Mouse (Mus musculus) spleen, adult 2 months (tissue): ENCODE measurements around the gene Pcbp4. TPM values are rescaled to one million over a fixed set of nuclear protein-coding genes. Genes with fewer than 3 reads are reported as not detected.
A peak's percentile ranks its signal among the peaks of the same experiment; 100 is the strongest.

ENCODE experiments used
- DNase-seq, 2 experiments: peaks; one replicate each; pipeline versions ENCODE4 v3.0.0 to v3.0.0-alpha.2; 2012 to 2021; ENCODE audit warnings: low spot score in 2 of 2, low read depth in 1 of 2
- H3K27ac ChIP-seq: fragments of 200-500 bp; 2 replicates; pipeline ENCODE4 v1.5.1; 2012; ENCODE audit warnings: low read length, inconsistent platforms; ENCODE audit not compliant: insufficient read depth
- H3K27me3 ChIP-seq: fragments of 200-500 bp; 2 replicates; pipeline ENCODE4 v1.6.1; 2012; ENCODE audit warnings: mild to moderate bottlenecking, moderate library complexity, low read length, inconsistent platforms; ENCODE audit not compliant: control insufficient read depth, insufficient read depth
- H3K36me3 ChIP-seq: fragments of 200-500 bp; 2 replicates; pipeline ENCODE4 v1.6.1; 2012; ENCODE audit warnings: mild to moderate bottlenecking, low read length, inconsistent platforms; ENCODE audit not compliant: control insufficient read depth, insufficient read depth
- H3K4me1 ChIP-seq: fragments of 200-500 bp; 2 replicates; pipeline ENCODE4 v1.6.1; 2011; ENCODE audit warnings: inconsistent platforms; ENCODE audit not compliant: control insufficient read depth, insufficient read depth, insufficient read length
- H3K4me3 ChIP-seq: fragments of 200-500 bp; 2 replicates; pipeline ENCODE4 v1.5.1; 2011; ENCODE audit warnings: mild to moderate bottlenecking, inconsistent platforms; ENCODE audit not compliant: insufficient read depth, insufficient read length; ENCODE audit errors: extremely low read depth
- CTCF ChIP-seq: fragments of 200-500 bp; IDR thresholded peaks from 2 replicates; pipeline ENCODE4 v1.5.1; 2011; ENCODE audit warnings: mild to moderate bottlenecking, inconsistent platforms; ENCODE audit not compliant: insufficient read depth, insufficient read length, insufficient replicate concordance; ENCODE audit errors: extremely low read depth
- POLR2A ChIP-seq: fragments of 200-500 bp; IDR thresholded peaks from 2 replicates; pipeline ENCODE4 v1.6.1; 2011; ENCODE audit warnings: low read depth, low read length, inconsistent platforms
- WGBS: fragments of 180-500 bp; shearing (Covaris S2); methylation state at CpG from one replicate; pipeline ENCODE4 v1.1.7; 2018; 5-methylcytosine and 5-hydroxymethylcytosine counted together
- polyA plus RNA-seq: library from polyadenylated mRNA; depleted of rRNA; stranded (reverse); fragments of >200 nt; gene quantifications from 2 replicates; pipeline ENCODE4 v1.2.3, GENCODE M21; 2012

Gene Pcbp4
- polyA plus RNA-seq, 1 experiment, result 15.8 TPM

DNA sequence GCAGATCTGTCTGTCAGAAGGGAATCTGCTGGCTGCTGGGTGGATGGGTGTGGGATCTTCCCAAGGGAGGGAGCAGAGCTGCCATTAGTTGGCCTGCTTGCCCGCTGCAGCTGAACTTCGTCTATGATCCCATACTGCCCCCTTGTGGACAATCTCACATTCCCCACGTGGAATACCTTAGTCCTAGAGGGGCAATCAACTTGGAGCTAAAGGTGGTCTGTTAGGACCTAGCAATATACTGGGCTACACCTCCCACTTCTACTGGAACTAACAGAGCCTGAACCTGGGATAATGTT is 31.3 kb upstream of the Pcbp4 start:
- H3K4me3 ChIP-seq, result no peak overlapping the region
- TF ChIP-seq CTCF, result peak; percentile 86; the same call in 1 of the 2 replicates
- TF ChIP-seq POLR2A, result no peak
- H3K27me3 ChIP-seq, result no peaks in the 10 kb centered on the region; the same call in 1 of the 2 replicates

DNA sequence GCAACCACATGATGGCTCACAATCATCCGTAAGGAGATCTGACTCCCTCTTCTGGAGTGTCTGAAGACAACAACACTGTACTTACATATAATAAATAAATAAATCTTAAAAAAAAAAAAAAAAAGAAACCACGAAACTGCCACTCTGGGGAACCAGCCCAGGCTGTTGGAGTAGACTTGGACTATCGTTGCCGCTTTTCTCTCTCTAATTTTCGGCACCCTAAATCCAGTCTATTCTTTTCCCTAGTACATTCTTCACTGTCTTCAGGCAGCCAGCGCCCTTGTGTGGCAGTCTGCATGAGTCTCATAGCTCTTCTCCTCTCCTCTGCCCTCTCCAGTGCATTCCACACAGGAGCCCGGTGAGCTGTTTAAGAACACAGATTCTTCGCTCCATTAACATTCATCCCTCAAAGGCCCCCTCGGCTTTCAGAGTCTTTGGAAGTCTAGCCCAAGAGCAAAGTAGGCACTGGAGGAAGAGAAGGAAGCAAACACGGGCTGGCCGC is 24.3 kb upstream of the Pcbp4 start:
- peak overlapping the region; percentile 69 for H3K27ac ChIP-seq
- H3K36me3 ChIP-seq, result peaks cover 25% of the 10 kb centered on the region
- peak overlapping the region; percentile 65 for H3K4me3 ChIP-seq
- TF ChIP-seq POLR2A, result no peak
- no peak for TF ChIP-seq CTCF
- DNase-seq, result no peak
- no peaks in the 10 kb centered on the region; the same call in 1 of the 2 replicates for H3K4me1 ChIP-seq
- H3K27me3 ChIP-seq, result no peaks in the 10 kb centered on the region
- 11% methylated on average over 11 of the region's 11 CpGs for WGBS

More for the DNA sequence above, 31.3 kb upstream of the Pcbp4 start:
- Histone ChIP-seq H3K4me1 (peaks cover 2% of the 10 kb centered on the region; the same call in 1 of the 2 replicates), H3K36me3 (no peaks in the 10 kb centered on the region), H3K27ac (no peak overlapping the region)
- 1% methylated on average over 3 of the region's 3 CpGs for WGBS
- peak; percentile 56 to 77 for DNase-seq

- Histone ChIP-seq H3K27me3 (no peaks in the 10 kb centered on the region), H3K27ac (peak within 1 kb of the TSS; percentile 87), H3K4me1 (no peaks in the 10 kb centered on the region; the same call in 1 of the 2 replicates), H3K36me3 (peaks cover 25% of the 10 kb centered on the region), H3K4me3 (peak within 1 kb of the TSS; percentile 65)
- WGBS, result under 1% methylated on average over 55 of the region's 55 CpGs
- peak; percentile 32; the same call in 1 of the 2 replicates for TF ChIP-seq POLR2A
- TF ChIP-seq CTCF, result no peak
- peak; percentile 89 to 91 for DNase-seq
Observed at GRCm38 (mm10) chr9:106429221-106430014, 23.7 kb upstream of the Pcbp4 start, which contains the start of gene Rpl29. Gene Rpl29, plus strand, starts transcription at chr9:106429454.

- Histone ChIP-seq H3K36me3 (peaks cover 25% of the 10 kb centered on the region), H3K27me3 (no peaks in the 10 kb centered on the region), H3K27ac (peak overlapping the region; percentile 87), H3K4me3 (peak overlapping the region; percentile 65), H3K4me1 (no peaks in the 10 kb centered on the region; the same call in 1 of the 2 replicates)
- no peak for DNase-seq
- TF ChIP-seq POLR2A (no peak), CTCF (no peak)
- WGBS, result 2% methylated on average over 4 of the region's 4 CpGs
Observed at GRCm38 (mm10) chr9:106430015-106430264, 23.2 kb upstream of the Pcbp4 start.

- TF ChIP-seq POLR2A, result no peak
- TF ChIP-seq CTCF, result no peak
- Histone ChIP-seq H3K36me3 (peaks cover 25% of the 10 kb centered on the region), H3K4me3 (no peak overlapping the region), H3K27me3 (no peaks in the 10 kb centered on the region), H3K27ac (no peak overlapping the region), H3K4me1 (peaks cover 6% of the 10 kb centered on the region; the same call in 1 of the 2 replicates)
- 81% methylated on average over 7 of the region's 7 CpGs for WGBS
- DNase-seq, result no peak
Observed at GRCm38 (mm10) chr9:106433389-106433788, 19.7 kb upstream of the Pcbp4 start.

DNA sequence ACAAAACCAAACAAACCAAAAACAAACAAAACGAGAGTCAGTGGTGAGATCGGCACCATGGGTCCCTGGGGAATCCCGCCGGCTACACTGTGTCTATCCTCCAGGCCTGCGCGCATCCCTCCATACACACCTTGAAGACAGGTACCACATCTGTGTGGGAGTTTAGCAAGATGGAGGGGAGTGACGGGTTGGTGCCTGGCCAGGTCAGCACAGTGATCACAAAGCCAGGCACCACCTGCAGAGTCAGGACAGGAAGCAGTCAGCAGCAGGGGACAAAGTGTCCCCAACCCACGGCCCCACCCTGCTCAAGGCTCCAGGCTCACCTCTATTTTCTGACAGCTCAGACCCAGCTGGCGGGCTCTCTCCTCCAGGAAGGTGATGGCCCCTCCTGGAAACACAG is 16.5 kb upstream of the Pcbp4 start:
- TF ChIP-seq POLR2A, result no peak
- no peak for TF ChIP-seq CTCF
- peaks cover 17% of the 10 kb centered on the region for H3K36me3 ChIP-seq
- WGBS, result 85% methylated on average over 9 of the region's 9 CpGs
- no peak overlapping the region for H3K27ac ChIP-seq
- no peak overlapping the region for H3K4me3 ChIP-seq
- peaks cover 6% of the 10 kb centered on the region; the same call in 1 of the 2 replicates for H3K4me1 ChIP-seq
- no peaks in the 10 kb centered on the region for H3K27me3 ChIP-seq
- no peak for DNase-seq

GRCm38 (mm10) chr9:106442680-106443079 is 10.4 kb upstream of the Pcbp4 start:
- 94% methylated on average over 5 of the region's 5 CpGs for WGBS
- peaks cover 3% of the 10 kb centered on the region; the same call in 1 of the 2 replicates for H3K4me1 ChIP-seq
- TF ChIP-seq CTCF, result no peak
- no peak for TF ChIP-seq POLR2A
- no peaks in the 10 kb centered on the region for H3K27me3 ChIP-seq
- H3K27ac ChIP-seq, result no peak overlapping the region
- no peak overlapping the region for H3K4me3 ChIP-seq
- H3K36me3 ChIP-seq, result no peaks in the 10 kb centered on the region
- DNase-seq, result no peak
